ENCODE assay signal across 9 mouse cellular contexts in genomic region chr5:41767296-41768200, GRCm38 (mm10). TPM values are rescaled to one million over a fixed set of nuclear protein-coding genes. Genes with fewer than 3 reads are reported as not detected.
DNase-seq lines count a peak whose midpoint lies in the region; ATAC-seq and TF ChIP-seq lines count a peak whose summit lies in the region.
"Had no signal": no experiment of that assay in that cellular context is flagged by ENCODE, and none has a peak within 500 bp of the region (broad histone marks: within the 10 kb centered on the region; RNA-seq: fewer than 3 reads in every experiment).

No protein-coding gene starts in this region.

- no peak overlapping the region for H3K27ac ChIP-seq in left cerebral cortex, adult 2 months
- H3K27ac ChIP-seq in brown adipose tissue, adult 24 weeks (replicated peaks; ENCODE audit: low read depth, low read length) = no peak overlapping the region
- H3K27ac ChIP-seq in hindbrain, embryonic 11.5 days (ENCODE audit: low read depth, low read length) = no peak overlapping the region
- H3K27ac ChIP-seq in midbrain, embryonic 12.5 days (replicated peaks) = no peak overlapping the region

- peaks cover 49% of the 10 kb centered on the region for H3K27me3 ChIP-seq in hindbrain, embryonic 11.5 days (ENCODE audit: control insufficient read depth, insufficient read depth, low read length)
- peaks cover 71% of the 10 kb centered on the region for H3K27me3 ChIP-seq in midbrain, embryonic 12.5 days

- no peak for TF ChIP-seq CTCF in left cerebral cortex, adult 2 months (IDR thresholded peaks at IDR 0.05)

- DNase-seq in left cerebral cortex, adult 2 months (ENCODE audit: extremely low spot score in 1 of 2, low spot score in 2 of 2) = no peak
- no peak for DNase-seq in left cerebral cortex, adult 8-10 months (ENCODE audit: low spot score in 2 of 2)
- DNase-seq in hindbrain, embryonic 11.5 days (ENCODE audit: low spot score) = peak; percentile 64
- no peak for DNase-seq in ovary, postnatal 14 days (ENCODE audit: low spot score)
- DNase-seq in urinary bladder, postnatal 4 days (ENCODE audit: low spot score in 2 of 2) = no peak
- DNase-seq in layer of hippocampus, postnatal 14 days (ENCODE audit: low spot score in 2 of 2) = no peak

- H3K4me3 ChIP-seq in left cerebral cortex, adult 2 months = peak overlapping the region; percentile 39
- H3K4me3 ChIP-seq in brown adipose tissue, adult 24 weeks (ENCODE audit: insufficient read depth, low read depth, low read length) = peak overlapping the region; percentile 47
- peak overlapping the region; percentile 0; the same call in 1 of the 2 replicates for H3K4me3 ChIP-seq in hindbrain, embryonic 11.5 days (ENCODE audit: low read depth, low read length)
- peak overlapping the region; percentile 23 for H3K4me3 ChIP-seq in midbrain, embryonic 12.5 days

- intact Hi-C loops in left cerebral cortex, adult 2 months (cut with DNase I) = loop anchor here (1.0 kb wide), 2 partner anchors 642 to 715 kb away; no protein-coding TSS in a partner anchor

- no peak for ATAC-seq in hindbrain, embryonic 11.5 days (ENCODE audit: low FRiP score)
- ATAC-seq in midbrain, embryonic 12.5 days (ENCODE audit: low FRiP score, low read depth) = no peak

- under 1% methylated on average over 33 of the region's 33 CpGs for WGBS in hindbrain, embryonic 11.5 days
- WGBS in midbrain, embryonic 12.5 days = 2% methylated on average over 33 of the region's 33 CpGs

- H3K4me2 ChIP-seq in hindbrain, embryonic 11.5 days (replicated peaks; ENCODE audit: low read depth, low read length) = peak overlapping the region; percentile 30
- H3K4me2 ChIP-seq in midbrain, embryonic 12.5 days (replicated peaks) = peak overlapping the region; percentile 42

- no peak overlapping the region for H3K9ac ChIP-seq in hindbrain, embryonic 11.5 days (ENCODE audit: low read depth, low read length)
- no peak overlapping the region for H3K9ac ChIP-seq in midbrain, embryonic 12.5 days (replicated peaks)

- H3K9me3 ChIP-seq in hindbrain, embryonic 11.5 days (ENCODE audit: control insufficient read depth, low read length) = no peaks in the 10 kb centered on the region
- no peaks in the 10 kb centered on the region for H3K9me3 ChIP-seq in midbrain, embryonic 12.5 days

- H3K4me1 ChIP-seq in brown adipose tissue, adult 24 weeks (ENCODE audit: control insufficient read depth, insufficient read depth, insufficient read length, low read length) = peaks cover 5% of the 10 kb centered on the region; the same call in 1 of the 2 replicates
- H3K4me1 ChIP-seq in hindbrain, embryonic 11.5 days (replicated peaks; ENCODE audit: control insufficient read depth, insufficient read depth, low read length) = peaks cover 2% of the 10 kb centered on the region; the same call in 1 of the 2 replicates
- peaks cover 32% of the 10 kb centered on the region for H3K4me1 ChIP-seq in midbrain, embryonic 12.5 days

- H3K36me3 ChIP-seq in hindbrain, embryonic 11.5 days (ENCODE audit: control insufficient read depth, insufficient read depth, low read length) = no peaks in the 10 kb centered on the region
- no peaks in the 10 kb centered on the region for H3K36me3 ChIP-seq in midbrain, embryonic 12.5 days

RNA-seq across cellular contexts. Expression of gene Nkx3-2, which starts 3.2 kb away (rescaled TPM):
- total RNA-seq in left cerebral cortex, adult 2 months (2021) = not detected
- not detected for total RNA-seq in left cerebral cortex, adult 8-10 months (2022)
- polyA plus RNA-seq in brown adipose tissue, adult 24 weeks (2012; ENCODE audit: insufficient read depth, insufficient read length, missing spikeins) = not detected in 2 replicates
- polyA plus RNA-seq in hindbrain, embryonic 11.5 days (2014; fragmentation: Nextera tagmentation; extraction: Ambion mirVana) = 0.84 and 1.0 TPM in 2 replicates
- polyA plus RNA-seq in midbrain, embryonic 12.5 days (2016; fragmentation: Nextera tagmentation; extraction: Ambion mirVana) = 0.31 TPM in 1 of 2 replicates, not detected in the other
- total RNA-seq in layer of hippocampus, postnatal 14 days (2021) = not detected
- polyA plus RNA-seq: cerebellum, adult 2 months had no signal

RNA-seq across cellular contexts. Expression of gene Rab28, which starts 59.6 kb away (rescaled TPM):
- total RNA-seq in left cerebral cortex, adult 2 months (2021) = 10 to 100 TPM; 76.4 to 83.0 TPM
- total RNA-seq in left cerebral cortex, adult 8-10 months (2022) = 10 to 100 TPM; 69.4 to 76.4 (median 74.4) TPM
- polyA plus RNA-seq in brown adipose tissue, adult 24 weeks (2012; ENCODE audit: insufficient read depth, insufficient read length, missing spikeins) = 51.9 and 53.2 TPM in 2 replicates
- 94.7 and 99.6 TPM in 2 replicates for polyA plus RNA-seq in hindbrain, embryonic 11.5 days (2014; fragmentation: Nextera tagmentation; extraction: Ambion mirVana)
- polyA plus RNA-seq in midbrain, embryonic 12.5 days (2016; fragmentation: Nextera tagmentation; extraction: Ambion mirVana) = 88.9 and 94.4 TPM in 2 replicates
- 10 to 100 TPM; 64.0 to 67.0 TPM for total RNA-seq in layer of hippocampus, postnatal 14 days (2021)
